Mouse (Mus musculus) liver, adult 2 months (tissue): ENCODE data around the gene Foxf1. TPM values are rescaled to one million over a fixed set of nuclear protein-coding genes. Genes with fewer than 3 reads are reported as not detected.

ENCODE experiments used
- DNase-seq: peaks from one replicate; pipeline ENCODE4 v3.0.0-alpha.2; 2011; ENCODE audit warnings: low read depth, low spot score; ENCODE audit errors: extremely low read depth
- H3K27ac ChIP-seq: fragments of 200-500 bp; replicated peaks from 2 replicates; pipeline ENCODE4 v1.5.1; 2012; ENCODE audit warnings: low read depth, mild to moderate bottlenecking, control low read depth, inconsistent platforms, low read length; ENCODE audit not compliant: insufficient read depth
- H3K27me3 ChIP-seq: fragments of 200-500 bp; 2 replicates; pipeline ENCODE4 v1.6.1; 2012; ENCODE audit warnings: mild to moderate bottlenecking, moderate library complexity, low read length, inconsistent platforms; ENCODE audit not compliant: control insufficient read depth, insufficient read depth
- H3K36me3 ChIP-seq: fragments of 200-500 bp; 2 replicates; pipeline ENCODE4 v1.6.1; 2012; ENCODE audit warnings: low read length, inconsistent platforms; ENCODE audit not compliant: control insufficient read depth, insufficient read depth
- H3K4me1 ChIP-seq: fragments of 200-500 bp; 2 replicates; pipeline ENCODE4 v1.6.1; 2011; ENCODE audit warnings: low read length; ENCODE audit not compliant: control insufficient read depth, insufficient read depth
- H3K4me3 ChIP-seq: fragments of 200-500 bp; 2 replicates; pipeline ENCODE4 v1.5.1; 2011; ENCODE audit warnings: low read depth, mild to moderate bottlenecking, control low read depth, low read length, moderate library complexity; ENCODE audit not compliant: insufficient read depth
- H3K79me2 ChIP-seq: fragments of 200-500 bp; 2 replicates; pipeline ENCODE4 v1.6.1; 2012; ENCODE audit warnings: inconsistent platforms, mild to moderate bottlenecking, low read length, moderate library complexity; ENCODE audit not compliant: control insufficient read depth, insufficient read depth
- H3K9ac ChIP-seq: fragments of 200-500 bp; 2 replicates; pipeline ENCODE4 v1.6.1; 2012; ENCODE audit warnings: low read depth, mild to moderate bottlenecking, control low read depth, inconsistent platforms, low read length
- CTCF ChIP-seq: fragments of 200-500 bp; IDR thresholded peaks from 2 replicates; pipeline ENCODE4 v1.5.1; 2011; ENCODE audit warnings: low read depth, low read length, control low read depth
- POLR2A ChIP-seq: fragments of 200-500 bp; IDR thresholded peaks from 2 replicates; pipeline ENCODE4 v1.6.1; 2011; ENCODE audit warnings: low read length, control low read depth; ENCODE audit not compliant: insufficient read depth; ENCODE audit errors: extremely low read depth
- WGBS: fragments of 180-500 bp; shearing (Covaris S2); methylation state at CpG from one replicate; pipeline ENCODE4 v1.1.7; 2018; 5-methylcytosine and 5-hydroxymethylcytosine counted together
- polyA plus RNA-seq: library from polyadenylated mRNA; depleted of rRNA; stranded (reverse); fragments of >200 nt; gene quantifications from 2 replicates; pipeline ENCODE4 v1.2.3, GENCODE M21; 2012
- total RNA-seq: library from RNA; depleted of rRNA; stranded (reverse); fragments of >200 nt; gene quantifications from 2 replicates; pipeline ENCODE4 v1.2.3, GENCODE M21; 2014

The Foxf1 gene
- total and polyA plus RNA-seq, 2 experiments, result 1.4 to 3.1 TPM

GRCm38 (mm10) chr8:121117906-121118305 lies 33.7 kb downstream of the Foxf1 start:
- DNase-seq, result no peak
- H3K79me2 ChIP-seq, result no peaks in the 10 kb centered on the region
- 8% methylated on average over 28 of the region's 28 CpGs for WGBS
- H3K36me3 ChIP-seq, result no peaks in the 10 kb centered on the region
- peaks cover 35% of the 10 kb centered on the region for H3K27me3 ChIP-seq
- H3K4me1 ChIP-seq, result no peaks in the 10 kb centered on the region
- TF ChIP-seq POLR2A (no peak), CTCF (no peak)
- H3K4me3 ChIP-seq, result no peak overlapping the region
- no peak overlapping the region for H3K9ac ChIP-seq
- H3K27ac ChIP-seq, result no peak overlapping the region

- Histone ChIP-seq H3K79me2 (no peaks in the 10 kb centered on the region), H3K27me3 (peaks cover 37% of the 10 kb centered on the region), H3K9ac (no peak overlapping the region), H3K36me3 (no peaks in the 10 kb centered on the region), H3K4me3 (no peak overlapping the region), H3K27ac (no peak overlapping the region), H3K4me1 (no peaks in the 10 kb centered on the region)
- no peak for DNase-seq
- 19% methylated on average over 18 of the region's 18 CpGs for whole genome bisulfite sequencing
- TF ChIP-seq CTCF (no peak), POLR2A (no peak)
Observed at GRCm38 (mm10) chr8:121118634-121119420, 34.6 kb downstream of the Foxf1 start.

GRCm38 (mm10) chr8:121119635-121120455 lies 35.7 kb downstream of the Foxf1 start:
- Histone ChIP-seq H3K4me1 (no peaks in the 10 kb centered on the region), H3K79me2 (no peaks in the 10 kb centered on the region), H3K36me3 (no peaks in the 10 kb centered on the region), H3K27me3 (peaks cover 32% of the 10 kb centered on the region), H3K27ac (no peak overlapping the region), H3K9ac (no peak overlapping the region), H3K4me3 (no peak overlapping the region)
- 26% methylated on average over 12 of the region's 12 CpGs for WGBS
- no peak for TF ChIP-seq POLR2A
- no peak for TF ChIP-seq CTCF
- no peak for DNase-seq

- H3K4me1 ChIP-seq, result no peaks in the 10 kb centered on the region
- H3K9ac ChIP-seq, result no peak overlapping the region
- TF ChIP-seq CTCF (no peak), POLR2A (no peak)
- no peak overlapping the region for H3K4me3 ChIP-seq
- peaks cover 37% of the 10 kb centered on the region for H3K27me3 ChIP-seq
- H3K27ac ChIP-seq, result no peak overlapping the region
- no peaks in the 10 kb centered on the region for H3K79me2 ChIP-seq
- no peak for DNase-seq
- H3K36me3 ChIP-seq, result no peaks in the 10 kb centered on the region
- 22% methylated on average over 17 of the region's 17 CpGs for WGBS
Observed at GRCm38 (mm10) chr8:121120456-121121419, 36.6 kb downstream of the Foxf1 start.

- H3K4me1 ChIP-seq, result no peaks in the 10 kb centered on the region
- no peaks in the 10 kb centered on the region for H3K79me2 ChIP-seq
- WGBS, result 22% methylated on average over 8 of the region's 8 CpGs
- DNase-seq, result no peak
- no peak overlapping the region for H3K9ac ChIP-seq
- H3K36me3 ChIP-seq, result no peaks in the 10 kb centered on the region
- H3K4me3 ChIP-seq, result no peak overlapping the region
- H3K27me3 ChIP-seq, result peaks cover 31% of the 10 kb centered on the region
- TF ChIP-seq POLR2A, result no peak
- TF ChIP-seq CTCF, result no peak
- no peak overlapping the region for H3K27ac ChIP-seq
Observed at GRCm38 (mm10) chr8:121121704-121122103, 37.5 kb downstream of the Foxf1 start.
